In genomic region chr11:6122631-6123030, GRCm38 (mm10) we compare ENCODE assay signal across 25 mouse cellular contexts. TPM values are rescaled to one million over a fixed set of nuclear protein-coding genes. Genes with fewer than 3 reads are reported as not detected.
DNase-seq lines count a peak whose midpoint lies in the region; ATAC-seq lines count a peak whose summit lies in the region.
"Had no signal": no experiment of that assay in that cellular context is flagged by ENCODE, and none has a peak within 500 bp of the region (broad histone marks: within the 10 kb centered on the region; RNA-seq: fewer than 3 reads in every experiment).

No protein-coding gene starts in this region.

- no peaks in the 10 kb centered on the region for H3K4me1 ChIP-seq in midbrain, embryonic 11.5 days (ENCODE audit: control insufficient read depth, insufficient read depth, low read length)
- no peaks in the 10 kb centered on the region for H3K4me1 ChIP-seq in midbrain, embryonic 13.5 days (replicated peaks)

- no peak overlapping the region for H3K27ac ChIP-seq in midbrain, embryonic 11.5 days (ENCODE audit: low read depth, low read length)
- H3K27ac ChIP-seq in midbrain, embryonic 13.5 days, result no peak overlapping the region
- H3K27ac ChIP-seq: heart, adult 2 months; heart, embryonic 10.5 days; heart, embryonic 13.5 days; hindbrain, embryonic 14.5 days; hindbrain, postnatal 0 days had no signal

- no peak overlapping the region for H3K9ac ChIP-seq in midbrain, embryonic 11.5 days (ENCODE audit: low read length)
- no peak overlapping the region for H3K9ac ChIP-seq in midbrain, embryonic 13.5 days (replicated peaks)
- H3K9ac ChIP-seq: forebrain, postnatal 0 days; heart, embryonic 13.5 days; hindbrain, embryonic 14.5 days had no signal

- no peaks in the 10 kb centered on the region for H3K27me3 ChIP-seq in midbrain, embryonic 11.5 days (ENCODE audit: control insufficient read depth, insufficient read depth, low read length)
- no peaks in the 10 kb centered on the region for H3K27me3 ChIP-seq in midbrain, embryonic 13.5 days
- H3K27me3 ChIP-seq: heart, embryonic 13.5 days had no signal

- WGBS in midbrain, embryonic 11.5 days, result 90% methylated on average over 5 of the region's 5 CpGs
- WGBS in midbrain, embryonic 13.5 days, result 95% methylated on average over 5 of the region's 5 CpGs

- H3K9me3 ChIP-seq in midbrain, embryonic 11.5 days (ENCODE audit: control insufficient read depth, low read length), result no peaks in the 10 kb centered on the region
- no peaks in the 10 kb centered on the region for H3K9me3 ChIP-seq in midbrain, embryonic 13.5 days
- H3K9me3 ChIP-seq: heart, embryonic 10.5 days; heart, embryonic 13.5 days had no signal

- H3K36me3 ChIP-seq in midbrain, embryonic 11.5 days (ENCODE audit: control insufficient read depth, insufficient read depth, low read length), result no peaks in the 10 kb centered on the region
- H3K36me3 ChIP-seq in midbrain, embryonic 13.5 days, result peaks cover 46% of the 10 kb centered on the region

- DNase-seq in midbrain, embryonic 11.5 days (ENCODE audit: low spot score, missing footprints), result peak; percentile 69
- DNase-seq in thymus, postnatal 10 days (ENCODE audit: low spot score in 2 of 2), result peak; percentile 16 to 20
- DNase-seq in thymus, postnatal 36 days, result peak; percentile 22 to 54
- no peak for DNase-seq in embryo, embryonic 9.5 days (ENCODE audit: extremely low spot score)
- DNase-seq in adrenal gland, adult (ENCODE audit: inconsistent age in 2 of 2, low spot score in 1 of 2), result no peak
- DNase-seq: adrenal gland, adult 8-10 months; adrenal gland, postnatal 25 days; B cell, adult 2 months; cerebellum, adult 11-12 months; cerebellum, adult 8-10 months; cerebellum, postnatal 10 days; cerebellum, postnatal 36 days; embryo, embryonic 11 days; forebrain, postnatal 0 days; gastrocnemius, postnatal 36 days; heart, adult 2 months; heart, postnatal 14 days; heart, postnatal 4 days had no signal

- no peak overlapping the region for H3K4me2 ChIP-seq in midbrain, embryonic 11.5 days
- no peak overlapping the region for H3K4me2 ChIP-seq in midbrain, embryonic 13.5 days (replicated peaks)
- H3K4me2 ChIP-seq: heart, embryonic 13.5 days; hindbrain, embryonic 14.5 days had no signal

- no peak for ATAC-seq in midbrain, embryonic 11.5 days (ENCODE audit: low FRiP score)
- ATAC-seq in midbrain, embryonic 13.5 days, result no peak
- ATAC-seq: forebrain, embryonic 14.5 days; forebrain, postnatal 0 days; hindbrain, postnatal 0 days; inflammation-experienced regulatory T-cells, adult 6 months had no signal

- H3K4me3 ChIP-seq in midbrain, embryonic 11.5 days (ENCODE audit: low read depth, low read length), result no peak overlapping the region
- H3K4me3 ChIP-seq in midbrain, embryonic 13.5 days (replicated peaks), result no peak overlapping the region
- H3K4me3 ChIP-seq: heart, adult 2 months; heart, embryonic 10.5 days; heart, embryonic 13.5 days had no signal

RNA-seq across cellular contexts. Expression of gene Camk2b, which starts 56.5 kb away (rescaled TPM):
- 2.4 and 2.5 TPM in 2 replicates for polyA plus RNA-seq in midbrain, embryonic 11.5 days (2014; fragmentation: Nextera tagmentation; extraction: Ambion mirVana)
- polyA plus RNA-seq in midbrain, embryonic 13.5 days (2015; fragmentation: Nextera tagmentation; extraction: Ambion mirVana), result 45.6 and 47.0 TPM in 2 replicates

Comparison
In these comparisons a context has a peak if more than half of its experiments do, and no peak if none do; other contexts are left out.
1. RNA of gene Camk2b, which starts 56.5 kb away (polyA plus RNA-seq): 45.6 to 47.0 TPM in midbrain, embryonic 13.5 days; 2.4 to 2.5 TPM in midbrain, embryonic 11.5 days; every median in the first group is over 10 times any median in the second.
2. DNase-seq: peak in midbrain, embryonic 11.5 days (single experiment), thymus, postnatal 10 days (2 of 2) and thymus, postnatal 36 days (2 of 2); none in embryo, embryonic 9.5 days (single experiment) and adrenal gland, adult (0 of 2).